Mouse (Mus musculus) right cerebral cortex, adult 2 months (tissue): ENCODE measurements at regions not wholly inside any gene's neighbourhood (a gene's known extent, or its start where the extent isn't known, plus 50 kb on each side); places are given as distances from the start of the nearest gene placed in this dataset.
A peak's percentile ranks its signal among the peaks of the same experiment; 100 is the strongest.

Source experiments
- DNase-seq, 2 experiments: peaks; one replicate each; pipeline ENCODE4 v3.0.0; 2021 to 2022; ENCODE audit warnings: low spot score in 2 of 2

DNA sequence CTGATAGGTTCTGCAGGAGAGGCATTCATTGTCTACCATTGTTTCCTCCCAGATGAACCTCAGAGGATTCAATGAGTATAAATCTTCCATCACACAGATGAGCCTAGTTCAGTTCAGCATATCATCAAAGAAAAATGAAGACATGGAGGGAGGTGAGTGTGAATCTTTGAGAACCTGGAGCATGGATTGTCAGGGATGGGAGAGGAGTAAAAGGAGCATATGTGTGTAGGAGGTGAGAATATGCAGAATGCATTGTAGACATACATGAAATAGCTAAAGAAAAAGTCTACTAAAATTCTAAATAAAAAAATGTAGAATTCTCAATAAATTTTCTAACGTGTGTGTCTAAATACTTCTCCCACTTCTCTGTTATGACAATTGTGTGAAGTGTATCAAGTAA lies 284.8 kb upstream of the Kif2b start:
- DNase-seq: no peak

- no peak for DNase-seq
Measured at GRCm38 (mm10) chr11:91856473-91856872, 279.1 kb upstream of the Kif2b start.

DNA sequence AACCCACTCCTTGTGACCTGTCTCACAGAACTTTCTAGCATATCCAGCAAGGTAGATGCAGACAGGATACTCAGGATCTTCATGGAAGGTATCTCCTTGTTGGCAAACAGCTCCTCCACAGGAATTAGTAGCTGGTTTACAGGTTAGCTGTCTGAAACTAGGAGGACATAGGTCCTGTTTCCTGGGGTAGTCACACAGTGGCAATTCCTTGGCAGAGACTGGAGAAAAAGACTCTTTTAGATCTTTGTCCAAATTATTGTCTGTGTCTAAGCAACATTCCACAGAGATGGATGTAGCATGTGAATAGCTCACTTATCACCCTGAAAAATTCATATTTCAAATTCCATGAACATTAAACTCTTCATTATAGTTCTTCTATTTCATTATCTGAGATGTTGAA lies 253.8 kb upstream of the Kif2b start:
- DNase-seq: no peak

DNA sequence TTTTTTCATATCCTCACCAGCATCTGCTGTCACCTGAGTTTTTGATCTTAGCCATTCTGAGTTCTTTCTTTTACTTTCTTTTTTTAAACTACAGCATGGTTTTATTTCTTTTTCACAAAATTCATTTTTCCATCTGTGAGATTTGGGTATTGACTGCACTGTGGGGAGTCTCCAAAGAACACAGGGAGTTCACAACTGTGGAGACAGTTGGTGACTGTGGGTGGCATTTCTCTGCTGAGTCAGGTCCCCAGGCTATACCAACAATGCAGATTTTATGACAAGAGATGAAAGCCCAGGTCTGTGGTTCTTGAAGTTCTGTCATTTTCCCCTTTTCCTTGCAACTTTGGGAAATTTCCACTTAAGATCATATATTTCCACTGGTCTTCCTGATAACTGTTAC lies 243.5 kb upstream of the Kif2b start:
- DNase-seq: peak; percentile 26 to 27
